Mouse (Mus musculus) kidney, postnatal 0 days (tissue): ENCODE measurements around the gene Tm7sf3. TPM values are rescaled to one million over a fixed set of nuclear protein-coding genes. Genes with fewer than 3 reads are reported as not detected.

Experiments
- polyA plus RNA-seq: library from polyadenylated mRNA; unstranded; fragments of >200 nt; fragmentation: Nextera tagmentation; extraction: Ambion mirVana; gene quantifications from 2 replicates; pipeline ENCODE4 v1.2.1, GENCODE M21; 2015

Gene Tm7sf3
- polyA plus RNA-seq, 1 experiment from 2014 or later = 37.8 TPM

Other genes starting within 250 kb of the Tm7sf3 start
- gene Itpr2, start 140.6 kb downstream of the Tm7sf3 start, polyA plus RNA-seq = 17.3 and 17.4 TPM in 2 replicates
- gene Fgfr1op2, start 65.6 kb downstream of the Tm7sf3 start, polyA plus RNA-seq = 91.1 and 95.4 TPM in 2 replicates
- gene Ints13, start 65.0 kb downstream of the Tm7sf3 start, polyA plus RNA-seq = 49.4 and 53.7 TPM in 2 replicates
- 144 and 153 TPM in 2 replicates for gene Med21, start 277 bp downstream of the Tm7sf3 start, polyA plus RNA-seq
- gene Stk38l, start 82.2 kb upstream of the Tm7sf3 start, polyA plus RNA-seq = 13.1 and 14.2 TPM in 2 replicates
- gene Arntl2, start 153.2 kb upstream of the Tm7sf3 start, polyA plus RNA-seq = 1.2 and 1.8 TPM in 2 replicates
- gene Smco2, start 207.3 kb upstream of the Tm7sf3 start, polyA plus RNA-seq = not detected in 2 replicates
- 55.9 and 60.2 TPM in 2 replicates for gene Ppfibp1, start 245.7 kb upstream of the Tm7sf3 start, polyA plus RNA-seq